Mouse (Mus musculus) spleen, adult 2 months (tissue): ENCODE measurements around the gene Tex21.

Experiments used
- CTCF ChIP-seq: fragments of 200-500 bp; IDR thresholded peaks from 2 replicates; pipeline ENCODE4 v1.5.1; 2011; ENCODE audit warnings: mild to moderate bottlenecking, inconsistent platforms; ENCODE audit not compliant: insufficient read depth, insufficient read length, insufficient replicate concordance; ENCODE audit errors: extremely low read depth
- POLR2A ChIP-seq: fragments of 200-500 bp; IDR thresholded peaks from 2 replicates; pipeline ENCODE4 v1.6.1; 2011; ENCODE audit warnings: low read depth, low read length, inconsistent platforms

GRCm38 (mm10) chr12:76239145-76239838 lies 7.3 kb downstream of the Tex21 start:
- TF ChIP-seq CTCF = no peak
- TF ChIP-seq POLR2A = no peak
